Comparison of ENCODE assay signal across 10 mouse cellular contexts in the genomic region with DNA sequence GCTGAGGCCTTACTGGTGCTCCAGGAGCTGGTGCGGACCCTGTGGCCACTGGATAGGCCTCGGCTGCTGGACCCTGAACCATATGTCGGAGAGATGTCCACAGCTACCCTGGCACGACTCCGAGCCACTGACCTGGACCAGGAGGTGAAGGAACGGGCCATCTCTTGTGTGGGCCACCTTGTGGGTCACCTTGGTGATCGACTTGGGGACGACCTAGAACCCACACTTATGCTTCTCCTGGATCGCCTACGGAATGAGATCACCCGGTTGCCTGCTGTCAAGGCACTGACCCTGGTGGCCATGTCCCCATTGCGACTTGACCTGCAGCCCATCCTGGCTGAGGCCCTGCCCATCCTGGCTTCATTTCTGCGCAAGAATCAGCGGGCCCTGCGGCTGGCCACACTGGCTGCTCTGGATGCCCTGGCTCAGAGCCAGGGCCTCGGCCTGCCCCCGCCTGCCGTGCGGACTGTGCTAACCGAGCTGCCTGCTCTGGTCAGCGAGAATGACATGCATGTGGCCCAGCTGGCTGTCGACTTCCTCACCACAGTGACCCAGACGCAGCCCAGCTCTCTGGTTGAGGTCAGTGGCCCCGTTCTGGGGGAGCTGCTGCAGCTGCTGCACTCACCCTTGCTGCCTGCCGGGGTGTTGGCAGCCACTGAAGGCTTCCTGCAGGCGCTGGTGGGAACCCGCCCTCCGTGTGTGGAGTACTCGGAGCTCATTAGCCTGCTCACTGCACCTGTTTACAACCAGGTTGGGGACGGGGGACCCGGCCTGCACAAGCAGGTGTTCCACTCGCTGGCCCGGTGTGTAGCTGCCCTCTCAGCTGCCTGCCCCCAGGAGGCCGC. TPM values are rescaled to one million over a fixed set of nuclear protein-coding genes. Genes with fewer than 3 reads are reported as not detected.
DNase-seq lines count a peak whose midpoint lies in the region; ATAC-seq and TF ChIP-seq lines count a peak whose summit lies in the region.
"Had no signal": no experiment of that assay in that cellular context is flagged by ENCODE, and none has a peak within 500 bp of the region (broad histone marks: within the 10 kb centered on the region; RNA-seq: fewer than 3 reads in every experiment).

No protein-coding gene starts in this region.

- H3K27ac ChIP-seq in forebrain, embryonic 15.5 days (replicated peaks) = no peak overlapping the region
- no peak overlapping the region for H3K27ac ChIP-seq in forebrain, embryonic 14.5 days (ENCODE audit: low read depth, low read length)
- H3K27ac ChIP-seq in stomach, embryonic 14.5 days (ENCODE audit: low read length) = no peak overlapping the region
- no peak overlapping the region for H3K27ac ChIP-seq in stomach, postnatal 0 days (replicated peaks)
- H3K27ac ChIP-seq in heart, embryonic 15.5 days = 0 out of 2 replicates have a peak overlapping the region, but pooled peaks have one; percentile 7
- no peak overlapping the region for H3K27ac ChIP-seq in lung, embryonic 15.5 days
- no peak overlapping the region for H3K27ac ChIP-seq in forebrain, embryonic 11.5 days (ENCODE audit: low read depth, low read length)
- H3K27ac ChIP-seq: midbrain, embryonic 12.5 days had no signal

- no peak for TF ChIP-seq EP300 in stomach, postnatal 0 days (optimal IDR thresholded peaks at IDR 0.05)

- no peaks in the 10 kb centered on the region for H3K27me3 ChIP-seq in forebrain, embryonic 15.5 days
- H3K27me3 ChIP-seq in forebrain, embryonic 14.5 days (replicated peaks; ENCODE audit: control insufficient read depth, insufficient read depth, low read length) = no peaks in the 10 kb centered on the region
- H3K27me3 ChIP-seq in stomach, embryonic 14.5 days (ENCODE audit: control insufficient read depth, insufficient read depth, low read length) = no peaks in the 10 kb centered on the region
- no peaks in the 10 kb centered on the region for H3K27me3 ChIP-seq in stomach, postnatal 0 days (ENCODE audit: control insufficient read depth, insufficient read depth, low read length)
- no peaks in the 10 kb centered on the region for H3K27me3 ChIP-seq in heart, embryonic 15.5 days
- H3K27me3 ChIP-seq in lung, embryonic 15.5 days = no peaks in the 10 kb centered on the region
- H3K27me3 ChIP-seq in forebrain, embryonic 11.5 days (ENCODE audit: control insufficient read depth, insufficient read depth, low read length) = no peaks in the 10 kb centered on the region
- H3K27me3 ChIP-seq: midbrain, embryonic 12.5 days had no signal

- no peaks in the 10 kb centered on the region for H3K9me3 ChIP-seq in forebrain, embryonic 15.5 days
- H3K9me3 ChIP-seq in forebrain, embryonic 14.5 days (replicated peaks; ENCODE audit: control insufficient read depth, low read length) = no peaks in the 10 kb centered on the region
- H3K9me3 ChIP-seq in stomach, embryonic 14.5 days (ENCODE audit: control insufficient read depth, low read depth, low read length) = no peaks in the 10 kb centered on the region
- H3K9me3 ChIP-seq in stomach, postnatal 0 days (ENCODE audit: control insufficient read depth, low read length) = no peaks in the 10 kb centered on the region
- H3K9me3 ChIP-seq in heart, embryonic 15.5 days (replicated peaks) = no peaks in the 10 kb centered on the region
- no peaks in the 10 kb centered on the region for H3K9me3 ChIP-seq in lung, embryonic 15.5 days
- H3K9me3 ChIP-seq in forebrain, embryonic 11.5 days (ENCODE audit: control insufficient read depth, low read length) = no peaks in the 10 kb centered on the region
- H3K9me3 ChIP-seq: midbrain, embryonic 12.5 days had no signal

- WGBS in forebrain, embryonic 15.5 days = 86% methylated on average over 34 of the region's 34 CpGs
- WGBS in forebrain, embryonic 14.5 days = 87% methylated on average over 34 of the region's 34 CpGs
- WGBS in stomach, embryonic 14.5 days = 80% methylated on average over 34 of the region's 34 CpGs
- WGBS in stomach, postnatal 0 days = 73% methylated on average over 34 of the region's 34 CpGs
- 70% methylated on average over 34 of the region's 34 CpGs for WGBS in heart, embryonic 15.5 days
- WGBS in lung, embryonic 15.5 days = 70% methylated on average over 34 of the region's 34 CpGs
- WGBS in forebrain, embryonic 11.5 days = 96% methylated on average over 34 of the region's 34 CpGs

- H3K36me3 ChIP-seq in forebrain, embryonic 15.5 days = peaks cover 90% of the 10 kb centered on the region
- peaks cover 94% of the 10 kb centered on the region for H3K36me3 ChIP-seq in forebrain, embryonic 14.5 days (ENCODE audit: control insufficient read depth, insufficient read depth, low read length)
- peaks cover 88% of the 10 kb centered on the region for H3K36me3 ChIP-seq in stomach, embryonic 14.5 days (ENCODE audit: control insufficient read depth, insufficient read depth, low read length)
- H3K36me3 ChIP-seq in stomach, postnatal 0 days (ENCODE audit: control insufficient read depth, insufficient read depth, low read length) = peaks cover 11% of the 10 kb centered on the region; the same call in 1 of the 2 replicates
- H3K36me3 ChIP-seq in heart, embryonic 15.5 days = peaks cover 98% of the 10 kb centered on the region
- H3K36me3 ChIP-seq in lung, embryonic 15.5 days = peaks cover 85% of the 10 kb centered on the region
- H3K36me3 ChIP-seq in forebrain, embryonic 11.5 days (ENCODE audit: control insufficient read depth, insufficient read depth, low read length) = peaks cover 27% of the 10 kb centered on the region

- H3K4me1 ChIP-seq in forebrain, embryonic 15.5 days = no peaks in the 10 kb centered on the region
- no peaks in the 10 kb centered on the region for H3K4me1 ChIP-seq in forebrain, embryonic 14.5 days (ENCODE audit: control insufficient read depth, insufficient read depth, low read length)
- no peaks in the 10 kb centered on the region for H3K4me1 ChIP-seq in stomach, embryonic 14.5 days (ENCODE audit: control insufficient read depth, insufficient read depth, low read length)
- H3K4me1 ChIP-seq in stomach, postnatal 0 days (replicated peaks; ENCODE audit: control insufficient read depth, insufficient read depth) = no peaks in the 10 kb centered on the region
- H3K4me1 ChIP-seq in heart, embryonic 15.5 days (replicated peaks) = peaks cover 19% of the 10 kb centered on the region
- H3K4me1 ChIP-seq in lung, embryonic 15.5 days = peaks cover 7% of the 10 kb centered on the region
- no peaks in the 10 kb centered on the region for H3K4me1 ChIP-seq in forebrain, embryonic 11.5 days (replicated peaks; ENCODE audit: control insufficient read depth, insufficient read depth, low read length)
- H3K4me1 ChIP-seq: midbrain, embryonic 12.5 days had no signal

- no peak overlapping the region for H3K4me2 ChIP-seq in forebrain, embryonic 15.5 days (replicated peaks)
- H3K4me2 ChIP-seq in forebrain, embryonic 14.5 days (ENCODE audit: low read length) = no peak overlapping the region
- no peak overlapping the region for H3K4me2 ChIP-seq in stomach, embryonic 14.5 days (replicated peaks; ENCODE audit: low read depth, low read length)
- no peak overlapping the region for H3K4me2 ChIP-seq in stomach, postnatal 0 days (replicated peaks; ENCODE audit: low read depth)
- H3K4me2 ChIP-seq in heart, embryonic 15.5 days = no peak overlapping the region
- no peak overlapping the region for H3K4me2 ChIP-seq in lung, embryonic 15.5 days
- H3K4me2 ChIP-seq in forebrain, embryonic 11.5 days (ENCODE audit: low read depth, low read length, severe bottlenecking) = no peak overlapping the region
- H3K4me2 ChIP-seq: midbrain, embryonic 12.5 days had no signal

- ATAC-seq in forebrain, embryonic 15.5 days (replicated peaks) = 0 out of 2 replicates have a peak, but pooled peaks have one; percentile 13
- no peak for ATAC-seq in forebrain, embryonic 14.5 days
- ATAC-seq in stomach, embryonic 14.5 days (ENCODE audit: insufficient number of reproducible peaks, insufficient read depth, low FRiP score, low read depth) = peak; percentile 23; the same call in 1 of the 2 replicates
- no peak; the same call in 1 of the 2 replicates for ATAC-seq in stomach, postnatal 0 days (ENCODE audit: low FRiP score, low TSS enrichment)
- ATAC-seq in heart, embryonic 15.5 days (replicated peaks; ENCODE audit: insufficient number of reproducible peaks, insufficient read depth, low FRiP score, low read depth) = peak; percentile 28; the same call in 1 of the 2 replicates
- peak; percentile 66 for ATAC-seq in lung, embryonic 15.5 days (ENCODE audit: borderline replicate concordance, extremely low read depth, low FRiP score, low TSS enrichment)
- ATAC-seq in forebrain, embryonic 11.5 days (replicated peaks; ENCODE audit: low FRiP score) = no peak

- DNase-seq in forebrain, embryonic 14.5 days (ENCODE audit: low spot score) = no peak
- DNase-seq in stomach, postnatal 0 days (ENCODE audit: low spot score) = no peak
- no peak for DNase-seq in ovary, postnatal 10 days (ENCODE audit: low spot score)
- no peak for DNase-seq in forebrain, embryonic 11.5 days (ENCODE audit: low spot score)

- H3K4me3 ChIP-seq in forebrain, embryonic 15.5 days = no peak overlapping the region
- no peak overlapping the region for H3K4me3 ChIP-seq in forebrain, embryonic 14.5 days (ENCODE audit: low read depth, low read length)
- no peak overlapping the region for H3K4me3 ChIP-seq in stomach, embryonic 14.5 days (ENCODE audit: low read depth, low read length)
- no peak overlapping the region for H3K4me3 ChIP-seq in stomach, postnatal 0 days (ENCODE audit: low read depth, low read length)
- H3K4me3 ChIP-seq in heart, embryonic 15.5 days = no peak overlapping the region
- no peak overlapping the region for H3K4me3 ChIP-seq in lung, embryonic 15.5 days
- H3K4me3 ChIP-seq in forebrain, embryonic 11.5 days (ENCODE audit: low read depth, low read length) = no peak overlapping the region
- H3K4me3 ChIP-seq: midbrain, embryonic 12.5 days had no signal

- TF ChIP-seq CTCF in stomach, postnatal 0 days (IDR thresholded peaks at IDR 0.05; ENCODE audit: low read depth) = no peak

- no peak overlapping the region for H3K9ac ChIP-seq in forebrain, embryonic 15.5 days (replicated peaks)
- H3K9ac ChIP-seq in forebrain, embryonic 14.5 days (ENCODE audit: low read length) = no peak overlapping the region
- no peak overlapping the region for H3K9ac ChIP-seq in stomach, embryonic 14.5 days (replicated peaks; ENCODE audit: low read depth, low read length)
- H3K9ac ChIP-seq in stomach, postnatal 0 days (ENCODE audit: low read length) = no peak overlapping the region; the same call in 1 of the 2 replicates
- H3K9ac ChIP-seq in heart, embryonic 15.5 days = no peak overlapping the region
- no peak overlapping the region for H3K9ac ChIP-seq in lung, embryonic 15.5 days
- no peak overlapping the region for H3K9ac ChIP-seq in forebrain, embryonic 11.5 days (ENCODE audit: low read length)
- H3K9ac ChIP-seq: midbrain, embryonic 12.5 days had no signal

RNA-seq across cellular contexts. Expression of gene Rpl32, which starts 16.5 kb away (rescaled TPM):
- polyA plus RNA-seq in forebrain, embryonic 15.5 days (2015; fragmentation: Nextera tagmentation; extraction: Ambion mirVana) = 1,339 and 1,342 TPM in 2 replicates
- polyA plus RNA-seq in forebrain, embryonic 14.5 days (2014; fragmentation: Nextera tagmentation; extraction: Ambion mirVana) = 1,359 and 1,743 TPM in 2 replicates
- polyA plus RNA-seq in stomach, embryonic 14.5 days (2014; fragmentation: Nextera tagmentation; extraction: Ambion mirVana) = 2,694 and 2,736 TPM in 2 replicates
- polyA plus RNA-seq in stomach, postnatal 0 days (2015; fragmentation: Nextera tagmentation; extraction: Ambion mirVana) = 2,380 and 2,431 TPM in 2 replicates
- 1,057 and 1,253 TPM in 2 replicates for polyA plus RNA-seq in heart, embryonic 15.5 days (2015; fragmentation: Nextera tagmentation; extraction: Ambion mirVana)
- 2,081 and 2,182 TPM in 2 replicates for polyA plus RNA-seq in lung, embryonic 15.5 days (2015; fragmentation: Nextera tagmentation; extraction: Ambion mirVana)
- polyA plus RNA-seq in forebrain, embryonic 11.5 days (2014; fragmentation: Nextera tagmentation; extraction: Ambion mirVana) = 1,664 and 1,794 TPM in 2 replicates

RNA-seq across cellular contexts. Expression of gene Cand2, which starts 17.7 kb away (rescaled TPM):
- polyA plus RNA-seq in forebrain, embryonic 15.5 days (2015; fragmentation: Nextera tagmentation; extraction: Ambion mirVana) = 17.1 and 19.5 TPM in 2 replicates
- 14.4 and 17.1 TPM in 2 replicates for polyA plus RNA-seq in forebrain, embryonic 14.5 days (2014; fragmentation: Nextera tagmentation; extraction: Ambion mirVana)
- polyA plus RNA-seq in stomach, embryonic 14.5 days (2014; fragmentation: Nextera tagmentation; extraction: Ambion mirVana) = 27.7 and 31.0 TPM in 2 replicates
- polyA plus RNA-seq in stomach, postnatal 0 days (2015; fragmentation: Nextera tagmentation; extraction: Ambion mirVana) = 3.2 and 3.5 TPM in 2 replicates
- polyA plus RNA-seq in heart, embryonic 15.5 days (2015; fragmentation: Nextera tagmentation; extraction: Ambion mirVana) = 40.8 and 48.7 TPM in 2 replicates
- polyA plus RNA-seq in lung, embryonic 15.5 days (2015; fragmentation: Nextera tagmentation; extraction: Ambion mirVana) = 32.0 and 32.1 TPM in 2 replicates
- 46.4 and 49.8 TPM in 2 replicates for polyA plus RNA-seq in forebrain, embryonic 11.5 days (2014; fragmentation: Nextera tagmentation; extraction: Ambion mirVana)

RNA-seq across cellular contexts. Expression of gene Tmem40, which starts 29.9 kb away (rescaled TPM):
- 0.40 and 0.75 TPM in 2 replicates for polyA plus RNA-seq in forebrain, embryonic 15.5 days (2015; fragmentation: Nextera tagmentation; extraction: Ambion mirVana)
- 0.56 and 0.90 TPM in 2 replicates for polyA plus RNA-seq in forebrain, embryonic 14.5 days (2014; fragmentation: Nextera tagmentation; extraction: Ambion mirVana)
- polyA plus RNA-seq in stomach, embryonic 14.5 days (2014; fragmentation: Nextera tagmentation; extraction: Ambion mirVana) = 3.3 and 4.8 TPM in 2 replicates
- polyA plus RNA-seq in stomach, postnatal 0 days (2015; fragmentation: Nextera tagmentation; extraction: Ambion mirVana) = 90.6 and 100.0 TPM in 2 replicates
- 1.3 and 1.7 TPM in 2 replicates for polyA plus RNA-seq in heart, embryonic 15.5 days (2015; fragmentation: Nextera tagmentation; extraction: Ambion mirVana)
- polyA plus RNA-seq in lung, embryonic 15.5 days (2015; fragmentation: Nextera tagmentation; extraction: Ambion mirVana) = 2.6 and 3.1 TPM in 2 replicates
- polyA plus RNA-seq in forebrain, embryonic 11.5 days (2014; fragmentation: Nextera tagmentation; extraction: Ambion mirVana) = 2.2 and 2.6 TPM in 2 replicates
- polyA plus RNA-seq: C2C12 had no signal

RNA-seq across cellular contexts. Expression of gene Efcab12, which starts 46.1 kb away (rescaled TPM):
- 1.8 and 2.0 TPM in 2 replicates for polyA plus RNA-seq in forebrain, embryonic 15.5 days (2015; fragmentation: Nextera tagmentation; extraction: Ambion mirVana)
- 1.4 and 1.6 TPM in 2 replicates for polyA plus RNA-seq in forebrain, embryonic 14.5 days (2014; fragmentation: Nextera tagmentation; extraction: Ambion mirVana)
- 0.87 and 0.91 TPM in 2 replicates for polyA plus RNA-seq in stomach, embryonic 14.5 days (2014; fragmentation: Nextera tagmentation; extraction: Ambion mirVana)
- polyA plus RNA-seq in stomach, postnatal 0 days (2015; fragmentation: Nextera tagmentation; extraction: Ambion mirVana) = 0.17 and 0.29 TPM in 2 replicates
- 0.29 and 0.53 TPM in 2 replicates for polyA plus RNA-seq in heart, embryonic 15.5 days (2015; fragmentation: Nextera tagmentation; extraction: Ambion mirVana)
- polyA plus RNA-seq in lung, embryonic 15.5 days (2015; fragmentation: Nextera tagmentation; extraction: Ambion mirVana) = 1.1 and 1.2 TPM in 2 replicates
- polyA plus RNA-seq in forebrain, embryonic 11.5 days (2014; fragmentation: Nextera tagmentation; extraction: Ambion mirVana) = 1.5 and 2.1 TPM in 2 replicates
- polyA plus RNA-seq: C2C12 had no signal

Comparison
In these comparisons a context has a peak if more than half of its experiments do, and no peak if none do; other contexts are left out.
1. ATAC-seq: peak in forebrain, embryonic 15.5 days (single experiment), stomach, embryonic 14.5 days (single experiment), heart, embryonic 15.5 days (single experiment) and lung, embryonic 15.5 days (single experiment); none in forebrain, embryonic 14.5 days (single experiment), stomach, postnatal 0 days (single experiment) and forebrain, embryonic 11.5 days (single experiment).
2. RNA of gene Tmem40, which starts 29.9 kb away (polyA plus RNA-seq): 90.6 to 100.0 TPM in stomach, postnatal 0 days; 3.3 to 4.8 TPM in stomach, embryonic 14.5 days, 2.6 to 3.1 TPM in lung, embryonic 15.5 days, 2.2 to 2.6 TPM in forebrain, embryonic 11.5 days, 1.3 to 1.7 TPM in heart, embryonic 15.5 days, 0.40 to 0.75 TPM in forebrain, embryonic 15.5 days and 0.56 to 0.90 TPM in forebrain, embryonic 14.5 days; every median in the first group is over 10 times any median in the second.